Mouse (Mus musculus) adrenal gland (tissue): Measurements from ENCODE around the gene Oxsm.

ENCODE experiments used
- intact Hi-C: fragments of 180-260 bp; cut with DNase I; formaldehyde crosslinking; loops from one replicate; pipeline ENCODE4 v1.15.1; 2025
- long read RNA-seq, 2 experiments: library from polyadenylated mRNA; unstranded; transcript quantifications; one replicate each; pipeline ENCODE4 v2.0.0; 2020; ENCODE audit warnings: borderline replicate concordance in 1 of 2; ENCODE audit not compliant: insufficient replicate concordance in 1 of 2

Oxsm gene
- long read RNA-seq, experiment 1, partial matches to known transcripts: 0 of 1 reads
- long read RNA-seq, experiment 1, other reads (novel, unspliced or antisense): 0 of 1 reads
- long read RNA-seq, experiment 2, partial matches to known transcripts: 0 of 5 reads
- long read RNA-seq, experiment 2, other reads (novel, unspliced or antisense): 0 of 5 reads

GRCm38 (mm10) chr14:16249171-16249874 is at the start of gene Oxsm, which contains the start of gene Ngly1:
Oxsm (minus strand) TSS chr14:16249808.
Ngly1 (plus strand) TSS chr14:16249280.
- intact Hi-C loops: loop anchor here (5.0 to 10.0 kb wide), 2 partner anchors 113 to 1615 kb away; no protein-coding TSS in a partner anchor

- intact Hi-C loops: no loop called here
These were observed 47.3 kb upstream of the Oxsm start for GRCm38 (mm10) chr14:16296816-16297468.

- intact Hi-C loops: no loop called here
These were observed 44.3 kb upstream of the Oxsm start for GRCm38 (mm10) chr14:16293921-16294320.

- intact Hi-C loops: no loop called here
These were observed 43.4 kb upstream of the Oxsm start for GRCm38 (mm10) chr14:16293015-16293414.

GRCm38 (mm10) chr14:16292371-16292770 is 42.8 kb upstream of the Oxsm start:
- intact Hi-C loops: no loop called here

- intact Hi-C loops: no loop called here
These were observed 34.4 kb upstream of the Oxsm start for GRCm38 (mm10) chr14:16283966-16284365.

- intact Hi-C loops: no loop called here
These were observed 29.6 kb upstream of the Oxsm start for GRCm38 (mm10) chr14:16279196-16279595.

GRCm38 (mm10) chr14:16273677-16274076 is 24.1 kb upstream of the Oxsm start:
- intact Hi-C loops: no loop called here

- intact Hi-C loops: no loop called here
These were observed 20.2 kb upstream of the Oxsm start for GRCm38 (mm10) chr14:16269776-16270175.

GRCm38 (mm10) chr14:16267028-16267427 is 17.4 kb upstream of the Oxsm start:
- intact Hi-C loops: no loop called here

GRCm38 (mm10) chr14:16261869-16262268 is 12.3 kb upstream of the Oxsm start:
- intact Hi-C loops: no loop called here

- intact Hi-C loops: no loop called here
These were observed 10.9 kb upstream of the Oxsm start for GRCm38 (mm10) chr14:16260541-16260940.

- intact Hi-C loops: no loop called here
These were observed 6.6 kb upstream of the Oxsm start for GRCm38 (mm10) chr14:16256209-16256608.

GRCm38 (mm10) chr14:16255745-16256144 is 6.1 kb upstream of the Oxsm start:
- intact Hi-C loops: no loop called here

GRCm38 (mm10) chr14:16250099-16250498 is 491 bp upstream of the Oxsm start:
- intact Hi-C loops: no loop called here

- intact Hi-C loops: loop anchor here (5.0 to 10.0 kb wide), 2 partner anchors 114 to 1614 kb away; no protein-coding TSS in a partner anchor
These were observed 928 bp downstream of the Oxsm start for GRCm38 (mm10) chr14:16248603-16249157.

GRCm38 (mm10) chr14:16248135-16248534 is 1.5 kb downstream of the Oxsm start:
- intact Hi-C loops: loop anchor here (5.0 to 10.0 kb wide), 2 partner anchors 114 to 1613 kb away; no protein-coding TSS in a partner anchor

GRCm38 (mm10) chr14:16246340-16246912 is 3.2 kb downstream of the Oxsm start:
- intact Hi-C loops: loop anchor here (5.0 to 10.0 kb wide), 2 partner anchors 116 to 1612 kb away; no protein-coding TSS in a partner anchor

- intact Hi-C loops: loop anchor here (5.0 to 10.0 kb wide), 2 partner anchors 117 to 1610 kb away; no protein-coding TSS in a partner anchor
These were observed 4.5 kb downstream of the Oxsm start for GRCm38 (mm10) chr14:16245127-16245526.

GRCm38 (mm10) chr14:16244370-16244769 is 5.2 kb downstream of the Oxsm start:
- intact Hi-C loops: loop anchor here (10.0 kb wide), 1 partner anchor 1610 kb away; no protein-coding TSS in a partner anchor

- intact Hi-C loops: loop anchor here (10.0 kb wide), 1 partner anchor 1609 kb away; no protein-coding TSS in a partner anchor
These were observed 5.9 kb downstream of the Oxsm start for GRCm38 (mm10) chr14:16243603-16244209.
